Mouse (Mus musculus): Measurements from ENCODE around the gene Lsm12. TPM values are rescaled to one million over a fixed set of nuclear protein-coding genes. Genes with fewer than 3 reads are reported as not detected.
A peak's percentile ranks its signal among the peaks of the same experiment; 100 is the strongest.

Lsm12 gene
- polyA plus RNA-seq, 1 experiment from 2014 or later, result 93.2 TPM

DNA sequence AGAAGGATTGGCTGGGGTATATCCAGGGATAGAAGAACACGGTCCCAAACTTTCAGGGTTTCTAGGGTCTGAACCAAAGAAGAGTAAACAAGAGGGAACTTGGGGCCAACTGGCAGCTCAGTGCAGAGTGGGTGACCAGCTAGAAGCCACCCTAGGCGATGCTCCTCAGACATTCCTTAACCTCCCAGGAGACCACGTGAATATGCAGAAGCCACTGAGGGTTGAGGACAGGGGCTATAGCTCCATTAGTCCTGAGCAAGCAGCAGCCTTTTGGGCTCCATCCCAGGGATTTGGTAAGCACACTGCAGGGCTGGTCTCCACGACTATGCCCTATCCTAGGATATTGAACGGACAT, 31.8 kb upstream of the Lsm12 start:
- Histone ChIP-seq H3K4me1 (ENCODE audit: insufficient read depth) (peaks cover 70% of the 10 kb centered on the region), H3K27ac (ENCODE audit: low read depth) (peak overlapping the region; percentile 85), H3K9ac (peak overlapping the region; percentile 56; the same call in 1 of the 2 replicates), H3K4me3 (ENCODE audit: low read depth, low read length) (peak overlapping the region; percentile 54), H3K36me3 (ENCODE audit: insufficient read depth) (no peaks in the 10 kb centered on the region), H3K4me2 (peak overlapping the region; percentile 90), H3K27me3 (ENCODE audit: insufficient read depth, low read length) (no peaks in the 10 kb centered on the region), H3K9me3 (ENCODE audit: low read depth, low read length) (no peaks in the 10 kb centered on the region)
- ATAC-seq (ENCODE audit: insufficient read depth), result peak; percentile 38
- TF ChIP-seq CTCF (IDR thresholded peaks at IDR 0.05; ENCODE audit: low read depth), result no peak
- DNase-seq, result peak; percentile 46
- 10% methylated on average over 5 of the region's 5 CpGs for WGBS

DNA sequence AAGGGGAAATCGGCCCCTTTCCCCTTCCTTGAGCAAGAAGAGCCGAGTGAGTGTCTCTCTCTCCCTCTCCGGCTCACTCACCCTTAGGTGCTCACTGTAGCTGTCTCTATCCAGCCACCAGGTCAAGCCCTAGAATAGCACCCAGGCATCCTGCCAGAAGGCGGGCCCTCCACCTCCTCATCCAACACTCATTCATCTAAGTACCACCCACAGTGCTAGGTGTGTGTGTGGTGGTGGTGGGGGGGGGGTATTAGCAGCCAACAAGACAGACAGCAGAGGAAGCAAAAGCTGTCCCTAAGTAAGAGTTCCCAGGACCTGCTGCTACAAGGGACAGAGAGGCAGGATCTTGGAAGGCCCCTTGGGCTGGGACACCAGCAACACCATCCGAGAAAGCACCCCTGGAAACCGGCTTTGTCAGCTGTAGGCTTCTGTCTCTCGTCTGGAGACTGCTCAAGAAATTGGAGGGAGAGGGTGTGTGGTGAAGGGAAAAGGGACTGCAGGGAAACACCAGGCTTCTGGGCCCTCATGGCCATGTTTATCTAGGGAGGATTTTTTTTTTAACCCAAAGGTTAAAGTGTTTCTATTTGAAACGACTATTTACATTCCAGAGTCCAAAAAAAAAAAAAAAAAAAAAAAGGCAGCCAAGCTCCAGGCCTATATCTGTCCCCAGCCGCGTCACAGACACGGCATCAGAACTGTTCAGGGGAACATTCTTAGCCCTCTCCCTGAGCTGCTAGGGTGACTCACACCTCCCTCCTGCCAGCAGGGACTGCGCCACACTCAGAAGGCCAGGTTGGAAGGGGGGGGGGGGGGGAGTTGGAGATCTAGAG, 31.2 kb upstream of the Lsm12 start:
- TF ChIP-seq CTCF (IDR thresholded peaks at IDR 0.05; ENCODE audit: low read depth), result no peak
- H3K27ac ChIP-seq (ENCODE audit: low read depth), result peak overlapping the region; percentile 85
- H3K36me3 ChIP-seq (ENCODE audit: insufficient read depth), result 0 out of 2 replicates have a peak, but pooled peaks cover 4% of the 10 kb centered on the region
- peak overlapping the region; percentile 90 for H3K4me2 ChIP-seq
- peak; percentile 83 for DNase-seq
- H3K4me3 ChIP-seq (ENCODE audit: low read depth, low read length), result peak overlapping the region; percentile 54
- peak; percentile 66 for ATAC-seq (ENCODE audit: insufficient read depth)
- peaks cover 74% of the 10 kb centered on the region for H3K4me1 ChIP-seq (ENCODE audit: insufficient read depth)
- WGBS, result 10% methylated on average over 12 of the region's 12 CpGs
- no peaks in the 10 kb centered on the region for H3K9me3 ChIP-seq (ENCODE audit: low read depth, low read length)
- H3K9ac ChIP-seq, result peak overlapping the region; percentile 24; the same call in 1 of the 2 replicates
- no peaks in the 10 kb centered on the region for H3K27me3 ChIP-seq (ENCODE audit: insufficient read depth, low read length)

DNA sequence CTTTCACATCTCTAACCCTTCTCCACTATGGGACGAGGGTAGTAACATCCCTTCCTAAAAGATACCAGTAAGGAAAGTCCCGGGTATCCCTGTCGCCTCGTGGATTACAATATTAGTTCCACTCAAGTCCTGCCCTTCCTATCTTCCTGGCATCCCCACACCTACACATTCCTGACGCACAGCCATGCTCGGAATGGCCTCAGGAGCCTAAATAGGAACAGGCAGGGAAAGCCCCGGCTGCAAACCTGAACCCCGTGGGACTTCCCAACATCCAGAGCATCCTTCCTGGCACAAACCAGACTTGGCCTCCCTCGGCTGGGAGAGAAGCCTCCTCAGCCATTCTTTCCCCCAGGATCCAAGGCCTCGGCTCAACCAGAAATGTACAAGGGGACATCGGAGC, 30.4 kb upstream of the Lsm12 start:
- ATAC-seq (ENCODE audit: insufficient read depth) (no peak), DNase-seq (no peak)
- H3K27ac ChIP-seq (ENCODE audit: low read depth), result peak overlapping the region; percentile 85
- H3K36me3 ChIP-seq (ENCODE audit: insufficient read depth), result 0 out of 2 replicates have a peak, but pooled peaks cover 4% of the 10 kb centered on the region
- H3K4me1 ChIP-seq (ENCODE audit: insufficient read depth), result peaks cover 74% of the 10 kb centered on the region
- peak overlapping the region; percentile 90 for H3K4me2 ChIP-seq
- H3K4me3 ChIP-seq (ENCODE audit: low read depth, low read length), result peak overlapping the region; percentile 13; the same call in 1 of the 2 replicates
- no peaks in the 10 kb centered on the region for H3K27me3 ChIP-seq (ENCODE audit: insufficient read depth, low read length)
- 54% methylated on average over 11 of the region's 11 CpGs for WGBS
- H3K9me3 ChIP-seq (ENCODE audit: low read depth, low read length), result no peaks in the 10 kb centered on the region
- TF ChIP-seq CTCF (IDR thresholded peaks at IDR 0.05; ENCODE audit: low read depth), result no peak
- H3K9ac ChIP-seq, result peak overlapping the region; percentile 24; the same call in 1 of the 2 replicates

DNA sequence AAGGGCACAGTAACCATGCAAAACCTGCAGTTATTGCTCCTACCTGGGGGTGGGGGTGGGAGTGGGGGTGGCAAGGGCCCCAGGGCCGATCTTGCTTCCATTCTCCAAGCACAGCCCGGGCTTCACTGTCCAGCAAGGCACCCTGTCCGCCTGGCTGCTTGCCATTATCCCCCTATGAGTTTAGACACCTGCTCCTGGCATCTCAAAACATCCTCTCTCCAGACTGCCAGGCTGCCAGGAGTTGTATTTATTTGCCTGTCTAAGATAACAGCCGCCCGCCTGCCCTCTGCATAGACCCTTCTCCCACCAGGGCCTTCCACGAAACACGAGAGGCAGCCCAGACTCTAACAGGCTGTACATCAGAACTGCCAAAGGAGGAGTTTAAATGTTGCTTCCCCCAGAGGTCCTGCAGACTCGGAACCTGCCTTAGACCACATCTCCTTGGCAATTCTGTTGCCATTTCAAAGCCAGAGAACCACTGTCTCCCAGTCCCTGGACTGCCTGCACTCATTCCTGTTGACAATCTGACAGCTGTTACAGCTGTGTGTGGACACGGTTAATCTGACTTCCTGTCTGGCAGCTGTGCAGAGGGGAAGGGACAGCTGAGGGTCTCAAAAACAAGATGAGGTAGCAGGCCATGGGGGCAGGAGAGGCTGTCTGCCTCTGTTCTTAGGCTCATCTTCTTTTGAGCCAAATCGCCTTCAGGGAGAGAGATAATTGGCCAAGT, 29.5 kb upstream of the Lsm12 start:
- H3K4me1 ChIP-seq (ENCODE audit: insufficient read depth), result peaks cover 68% of the 10 kb centered on the region
- peak overlapping the region; percentile 21; the same call in 1 of the 2 replicates for H3K9ac ChIP-seq
- no peak for TF ChIP-seq CTCF (IDR thresholded peaks at IDR 0.05; ENCODE audit: low read depth)
- H3K27ac ChIP-seq (ENCODE audit: low read depth), result peak overlapping the region; percentile 85; the same call in 1 of the 2 replicates
- 0 out of 2 replicates have a peak, but pooled peaks cover 4% of the 10 kb centered on the region for H3K36me3 ChIP-seq (ENCODE audit: insufficient read depth)
- no peaks in the 10 kb centered on the region for H3K27me3 ChIP-seq (ENCODE audit: insufficient read depth, low read length)
- 23% methylated on average over 10 of the region's 10 CpGs for WGBS
- no peaks in the 10 kb centered on the region for H3K9me3 ChIP-seq (ENCODE audit: low read depth, low read length)
- ATAC-seq (ENCODE audit: insufficient read depth), result no peak
- peak overlapping the region; percentile 90; the same call in 1 of the 2 replicates for H3K4me2 ChIP-seq
- peak; percentile 69 for DNase-seq
- no peak overlapping the region for H3K4me3 ChIP-seq (ENCODE audit: low read depth, low read length)

DNA sequence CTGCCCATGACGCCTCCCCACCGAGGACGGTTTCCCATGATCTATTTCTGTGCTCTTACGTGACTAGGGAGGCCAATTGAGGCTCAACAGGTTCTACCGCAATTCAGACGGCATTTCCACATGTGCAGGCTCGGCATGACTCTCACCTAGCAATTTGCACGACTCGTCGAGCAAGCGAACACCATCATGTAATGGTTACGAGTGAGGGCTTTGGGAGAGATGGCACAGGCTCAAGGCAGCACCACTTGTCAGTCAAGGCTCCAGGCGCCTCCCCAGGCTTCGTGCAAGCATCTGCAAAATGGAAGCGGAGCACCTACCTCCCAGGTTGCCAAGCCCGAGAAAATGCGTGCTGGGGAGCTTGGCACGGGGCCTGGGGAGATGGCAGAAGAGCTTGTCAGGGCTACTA, 26.8 kb upstream of the Lsm12 start:
- no peak overlapping the region for H3K4me2 ChIP-seq
- TF ChIP-seq CTCF (IDR thresholded peaks at IDR 0.05; ENCODE audit: low read depth), result no peak
- H3K4me1 ChIP-seq (ENCODE audit: insufficient read depth), result peaks cover 60% of the 10 kb centered on the region
- H3K36me3 ChIP-seq (ENCODE audit: insufficient read depth), result 0 out of 2 replicates have a peak, but pooled peaks cover 6% of the 10 kb centered on the region
- peak; percentile 29 for DNase-seq
- H3K9ac ChIP-seq, result no peak overlapping the region
- no peak overlapping the region for H3K4me3 ChIP-seq (ENCODE audit: low read depth, low read length)
- H3K27ac ChIP-seq (ENCODE audit: low read depth), result no peak overlapping the region
- 43% methylated on average over 18 of the region's 18 CpGs for WGBS
- H3K9me3 ChIP-seq (ENCODE audit: low read depth, low read length), result no peaks in the 10 kb centered on the region
- H3K27me3 ChIP-seq (ENCODE audit: insufficient read depth, low read length), result no peaks in the 10 kb centered on the region
- no peak for ATAC-seq (ENCODE audit: insufficient read depth)

DNA sequence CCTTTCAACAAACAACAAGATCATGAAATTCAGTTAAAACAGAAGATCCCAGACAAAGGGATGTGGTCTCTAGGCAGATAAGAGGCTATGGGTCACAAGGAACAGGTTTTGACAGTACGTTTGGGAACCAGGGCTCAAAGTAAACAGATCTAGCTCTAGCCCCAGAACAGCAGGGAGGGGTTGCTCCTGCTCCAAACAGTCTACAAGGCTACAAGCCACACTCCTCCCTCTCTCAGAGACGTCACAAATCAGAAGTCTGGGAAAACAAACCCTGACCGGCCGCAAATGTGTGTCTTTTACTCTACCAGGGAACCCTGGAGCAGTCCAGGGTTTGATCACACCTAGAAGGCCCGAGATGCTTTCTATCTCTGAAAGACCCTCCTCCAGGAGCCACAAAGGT, 25.9 kb upstream of the Lsm12 start:
- ATAC-seq (ENCODE audit: insufficient read depth) (no peak), DNase-seq (no peak)
- Histone ChIP-seq H3K4me1 (ENCODE audit: insufficient read depth) (peaks cover 54% of the 10 kb centered on the region), H3K27ac (ENCODE audit: low read depth) (no peak overlapping the region), H3K4me3 (ENCODE audit: low read depth, low read length) (no peak overlapping the region), H3K9ac (no peak overlapping the region), H3K4me2 (no peak overlapping the region), H3K27me3 (ENCODE audit: insufficient read depth, low read length) (no peaks in the 10 kb centered on the region), H3K36me3 (ENCODE audit: insufficient read depth) (peaks cover 15% of the 10 kb centered on the region; the same call in 1 of the 2 replicates), H3K9me3 (ENCODE audit: low read depth, low read length) (no peaks in the 10 kb centered on the region)
- 30% methylated on average over 5 of the region's 5 CpGs for WGBS
- no peak for TF ChIP-seq CTCF (IDR thresholded peaks at IDR 0.05; ENCODE audit: low read depth)

DNA sequence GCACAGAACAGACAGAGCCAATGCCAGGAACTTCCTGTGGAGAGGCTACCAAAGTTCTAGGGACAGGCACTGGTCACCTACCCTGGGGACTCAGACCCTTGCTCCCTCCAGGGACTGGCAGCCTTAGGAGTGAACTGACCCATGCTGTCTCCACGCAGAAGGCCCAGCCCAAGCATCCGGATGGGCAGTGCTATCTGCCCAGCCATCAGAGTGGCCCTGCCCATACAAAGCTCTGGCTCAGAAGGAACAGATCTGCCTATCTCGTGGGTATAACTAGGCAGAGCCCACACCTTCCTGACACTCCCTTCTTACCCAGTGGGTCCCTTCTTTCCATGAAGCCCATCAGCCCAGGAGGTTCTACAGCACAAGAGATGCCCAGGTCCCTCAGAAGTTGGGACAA, 25.1 kb upstream of the Lsm12 start:
- ATAC-seq (ENCODE audit: insufficient read depth) (no peak), DNase-seq (no peak)
- Histone ChIP-seq H3K9ac (no peak overlapping the region), H3K36me3 (ENCODE audit: insufficient read depth) (peaks cover 18% of the 10 kb centered on the region; the same call in 1 of the 2 replicates), H3K27me3 (ENCODE audit: insufficient read depth, low read length) (no peaks in the 10 kb centered on the region), H3K4me3 (ENCODE audit: low read depth, low read length) (no peak overlapping the region), H3K4me2 (no peak overlapping the region), H3K9me3 (ENCODE audit: low read depth, low read length) (no peaks in the 10 kb centered on the region), H3K4me1 (ENCODE audit: insufficient read depth) (peaks cover 45% of the 10 kb centered on the region), H3K27ac (ENCODE audit: low read depth) (no peak overlapping the region)
- no peak for TF ChIP-seq CTCF (IDR thresholded peaks at IDR 0.05; ENCODE audit: low read depth)
- 72% methylated on average over 3 of the region's 3 CpGs for WGBS

All from lung, embryonic 14.5 days (tissue).